Mouse (Mus musculus) liver, embryonic 16.5 days (tissue): Measurements from ENCODE around the gene Ppp1r7. TPM values are rescaled to one million over a fixed set of nuclear protein-coding genes. Genes with fewer than 3 reads are reported as not detected.

Experiments
- ATAC-seq: fragments of 200-750 bp; cut with Nextera tagmentation; 2 replicates; pipeline ENCODE4 v1.8.0; 2017; ENCODE audit warnings: low read depth, mild to moderate bottlenecking, moderate number of reproducible peaks, moderate library complexity
- H3K27ac ChIP-seq: fragments of 300-500 bp; sonication (generic); 2 replicates; pipeline ENCODE4 v1.5.1; 2014; ENCODE audit warnings: mild to moderate bottlenecking, low read length
- H3K27me3 ChIP-seq: fragments of 300-500 bp; sonication (generic); 2 replicates; pipeline ENCODE4 v1.6.1; 2014; ENCODE audit warnings: low read depth, low read length, mixed read lengths; ENCODE audit not compliant: control insufficient read depth, insufficient read depth
- H3K36me3 ChIP-seq: fragments of 300-500 bp; sonication (generic); 2 replicates; pipeline ENCODE4 v1.6.1; 2014; ENCODE audit warnings: mild to moderate bottlenecking; ENCODE audit not compliant: control insufficient read depth, insufficient read depth
- H3K4me1 ChIP-seq: fragments of 300-500 bp; sonication (generic); 2 replicates; pipeline ENCODE4 v1.6.1; 2014; ENCODE audit warnings: low read depth, low read length, mixed read lengths; ENCODE audit not compliant: control insufficient read depth
- H3K4me2 ChIP-seq: fragments of 300-500 bp; sonication (generic); 2 replicates; pipeline ENCODE4 v1.6.1; 2014; ENCODE audit warnings: low read depth, low read length, mixed read lengths
- H3K4me3 ChIP-seq: fragments of 300-500 bp; sonication (generic); 2 replicates; pipeline ENCODE4 v1.5.1; 2014; ENCODE audit warnings: low read depth, mild to moderate bottlenecking, low read length
- H3K9ac ChIP-seq: fragments of 300-500 bp; sonication (generic); 2 replicates; pipeline ENCODE4 v1.6.1; 2014; ENCODE audit warnings: low read depth, low read length
- H3K9me3 ChIP-seq: fragments of 300-500 bp; sonication (generic); replicated peaks from 2 replicates; pipeline ENCODE4 v1.6.1; 2016; ENCODE audit warnings: low read length; ENCODE audit not compliant: control insufficient read depth
- WGBS: fragments of 180-500 bp; shearing (Covaris S2); extraction: QIAGEN DNeasy Blood & Tissue Kit; methylation state at CpG from one replicate; pipeline ENCODE4 v1.1.7; 2014; ENCODE audit not compliant: insufficient replicate concordance; 5-methylcytosine and 5-hydroxymethylcytosine counted together
- polyA plus RNA-seq: library from polyadenylated mRNA; unstranded; fragments of >200 nt; fragmentation: Nextera tagmentation; extraction: Ambion mirVana; gene quantifications from 2 replicates; pipeline ENCODE4 v1.2.1, GENCODE M21; 2015

Gene Ppp1r7
- polyA plus RNA-seq, 1 experiment from 2014 or later: 29.4 TPM

DNA sequence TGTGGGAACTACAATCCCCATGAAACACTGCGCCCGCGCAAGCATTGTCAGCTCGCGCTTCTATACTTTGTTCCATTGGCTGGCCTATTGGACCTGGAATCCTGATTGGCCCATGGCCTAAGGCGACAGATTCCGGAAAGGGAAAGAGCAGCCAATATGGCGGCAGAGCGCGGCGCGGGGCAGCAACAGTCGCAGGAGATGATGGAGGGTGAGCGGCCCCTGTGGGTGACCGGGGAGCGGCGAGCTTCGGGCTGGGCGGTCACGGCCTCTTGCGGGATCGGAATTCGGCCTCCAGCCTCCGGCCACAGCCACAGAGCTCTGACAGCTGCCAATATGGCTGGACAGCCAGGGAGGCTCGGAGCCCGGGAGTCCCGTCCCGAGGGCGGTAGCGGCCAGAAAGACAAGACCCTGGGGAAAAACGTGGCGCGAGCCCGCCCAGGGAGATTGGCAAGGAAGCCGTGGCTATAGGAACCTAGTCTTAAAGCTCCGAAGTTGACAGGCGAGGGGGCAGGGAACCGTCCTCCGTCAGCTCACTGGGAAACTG lies 922 bp downstream of the Ppp1r7 start:
- peak overlapping the region; percentile 99 for H3K4me3 ChIP-seq
- H3K36me3 ChIP-seq: peaks cover 5% of the 10 kb centered on the region; the same call in 1 of the 2 replicates
- peaks cover 13% of the 10 kb centered on the region for H3K4me1 ChIP-seq
- peak overlapping the region; percentile 94 for H3K4me2 ChIP-seq
- no peaks in the 10 kb centered on the region for H3K9me3 ChIP-seq
- H3K27me3 ChIP-seq: no peaks in the 10 kb centered on the region
- peak; percentile 90 for ATAC-seq
- WGBS: under 1% methylated on average over 39 of the region's 39 CpGs
- H3K9ac ChIP-seq: peak overlapping the region; percentile 91
- peak overlapping the region; percentile 67 for H3K27ac ChIP-seq

GRCm38 (mm10) chr1:93347176-93347575 lies 4.5 kb downstream of the Ppp1r7 start:
- H3K9ac ChIP-seq: no peak overlapping the region
- WGBS: 88% methylated on average over 5 of the region's 5 CpGs
- no peak overlapping the region for H3K4me3 ChIP-seq
- H3K36me3 ChIP-seq: peaks cover 20% of the 10 kb centered on the region
- H3K4me1 ChIP-seq: peaks cover 7% of the 10 kb centered on the region
- no peak overlapping the region for H3K4me2 ChIP-seq
- no peak for ATAC-seq
- H3K27ac ChIP-seq: no peak overlapping the region
- no peaks in the 10 kb centered on the region for H3K9me3 ChIP-seq
- H3K27me3 ChIP-seq: no peaks in the 10 kb centered on the region

- Histone ChIP-seq H3K36me3 (peaks cover 36% of the 10 kb centered on the region), H3K4me2 (no peak overlapping the region), H3K4me3 (no peak overlapping the region), H3K27me3 (no peaks in the 10 kb centered on the region), H3K4me1 (peaks cover under 1% of the 10 kb centered on the region), H3K9ac (no peak overlapping the region), H3K27ac (no peak overlapping the region), H3K9me3 (no peaks in the 10 kb centered on the region)
- no peak for ATAC-seq
- WGBS: 87% methylated on average over 4 of the region's 4 CpGs
These were observed 7.0 kb downstream of the Ppp1r7 start for GRCm38 (mm10) chr1:93349701-93350100.

- Histone ChIP-seq H3K27ac (no peak overlapping the region), H3K27me3 (no peaks in the 10 kb centered on the region), H3K4me2 (no peak overlapping the region), H3K9me3 (no peaks in the 10 kb centered on the region), H3K4me1 (no peaks in the 10 kb centered on the region), H3K4me3 (no peak overlapping the region), H3K9ac (no peak overlapping the region), H3K36me3 (peaks cover 39% of the 10 kb centered on the region)
- ATAC-seq: no peak
- WGBS: 81% methylated on average over 2 of the region's 2 CpGs
These were observed 10.1 kb downstream of the Ppp1r7 start for GRCm38 (mm10) chr1:93352724-93353123.

DNA sequence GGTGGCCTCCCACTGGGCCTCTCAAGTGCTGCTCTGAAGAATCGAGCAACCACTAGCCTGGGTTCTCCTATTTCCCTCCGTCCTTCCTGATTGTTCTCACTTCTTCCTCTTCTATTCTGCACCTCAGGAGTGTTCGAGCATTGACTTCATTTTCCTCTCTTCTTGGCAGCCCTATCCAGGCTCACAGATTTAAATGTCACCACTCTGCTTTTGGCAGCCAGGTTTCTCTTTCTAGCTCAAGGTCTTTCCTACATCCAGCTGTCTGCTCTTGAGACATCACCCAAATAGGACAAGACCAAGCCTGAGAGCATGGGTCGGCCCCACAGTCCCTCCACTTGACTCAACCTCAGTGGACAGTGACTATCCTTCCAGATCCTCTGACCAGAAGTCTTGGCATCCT lies 20.0 kb downstream of the Ppp1r7 start:
- Histone ChIP-seq H3K4me3 (no peak overlapping the region), H3K36me3 (peaks cover 39% of the 10 kb centered on the region), H3K4me2 (no peak overlapping the region), H3K4me1 (no peaks in the 10 kb centered on the region), H3K9ac (no peak overlapping the region), H3K9me3 (no peaks in the 10 kb centered on the region), H3K27me3 (no peaks in the 10 kb centered on the region), H3K27ac (no peak overlapping the region)
- ATAC-seq: no peak
- 72% methylated on average over 4 of the region's 4 CpGs for WGBS

GRCm38 (mm10) chr1:93365641-93366040 lies 23.0 kb downstream of the Ppp1r7 start:
- H3K4me3 ChIP-seq: no peak overlapping the region
- H3K4me1 ChIP-seq: no peaks in the 10 kb centered on the region
- no peak for ATAC-seq
- H3K27ac ChIP-seq: no peak overlapping the region
- peaks cover 30% of the 10 kb centered on the region for H3K36me3 ChIP-seq
- H3K27me3 ChIP-seq: no peaks in the 10 kb centered on the region
- 67% methylated on average over 6 of the region's 6 CpGs for WGBS
- H3K9me3 ChIP-seq: no peaks in the 10 kb centered on the region
- H3K9ac ChIP-seq: no peak overlapping the region
- H3K4me2 ChIP-seq: no peak overlapping the region

DNA sequence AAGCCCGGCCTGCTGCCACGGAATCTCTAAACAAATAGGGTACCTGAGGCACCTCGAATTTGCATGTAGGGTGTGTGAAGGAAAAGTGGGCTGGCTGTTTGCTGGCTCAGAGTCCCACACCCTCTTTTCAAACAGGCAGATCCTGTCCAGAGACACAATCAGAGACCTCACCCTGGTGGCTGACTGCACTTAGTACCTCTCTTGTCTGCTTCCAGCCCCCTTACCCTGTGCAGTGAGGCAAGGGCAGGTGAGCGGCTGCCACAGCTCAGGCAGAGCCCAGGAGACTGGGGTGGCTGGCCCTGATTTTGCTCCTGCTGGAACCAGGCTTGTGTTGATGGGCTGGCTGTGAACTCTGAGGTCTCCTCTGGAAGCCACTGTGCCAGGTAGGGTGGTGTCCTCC lies 31.0 kb downstream of the Ppp1r7 start, which contains the start of gene Ano7:
Gene Ano7 (plus strand): TSS at position 266 of the 400 bp plus-strand sequence.
- 57% methylated on average over 4 of the region's 4 CpGs for WGBS
- Histone ChIP-seq H3K36me3 (no peaks in the 10 kb centered on the region), H3K9ac (no peak within 1 kb of the TSS), H3K27ac (no peak within 1 kb of the TSS), H3K4me2 (no peak within 1 kb of the TSS), H3K4me1 (no peaks in the 10 kb centered on the region), H3K4me3 (no peak within 1 kb of the TSS), H3K27me3 (no peaks in the 10 kb centered on the region), H3K9me3 (no peaks in the 10 kb centered on the region)
- ATAC-seq: no peak

GRCm38 (mm10) chr1:93377307-93377706 lies 34.7 kb downstream of the Ppp1r7 start:
- Histone ChIP-seq H3K9me3 (no peaks in the 10 kb centered on the region), H3K4me1 (no peaks in the 10 kb centered on the region), H3K4me2 (no peak overlapping the region), H3K9ac (no peak overlapping the region), H3K36me3 (no peaks in the 10 kb centered on the region), H3K27ac (no peak overlapping the region), H3K4me3 (no peak overlapping the region), H3K27me3 (no peaks in the 10 kb centered on the region)
- 17% methylated on average over 5 of the region's 5 CpGs for WGBS
- ATAC-seq: no peak

DNA sequence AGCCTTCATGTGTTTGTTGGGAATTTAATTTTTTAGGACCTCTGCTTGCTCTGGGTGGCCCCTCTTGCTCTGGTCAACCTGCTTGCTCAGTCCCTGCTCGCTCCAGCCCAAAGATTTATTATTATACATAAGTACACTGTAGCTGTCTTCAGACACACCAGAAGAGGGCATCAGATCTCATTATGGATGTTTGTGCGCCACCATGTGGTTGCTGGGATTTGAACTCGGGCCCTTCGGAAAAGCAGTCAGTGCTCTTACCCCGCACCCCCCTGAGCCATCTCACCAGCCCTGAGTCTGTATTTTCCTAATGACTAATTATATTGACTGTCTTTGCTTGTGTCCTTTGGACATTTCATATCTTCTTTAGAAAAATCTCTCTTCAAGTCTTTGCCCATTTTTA lies 36.5 kb downstream of the Ppp1r7 start:
- Histone ChIP-seq H3K9ac (no peak overlapping the region), H3K4me3 (no peak overlapping the region), H3K4me1 (no peaks in the 10 kb centered on the region), H3K4me2 (no peak overlapping the region), H3K27ac (no peak overlapping the region), H3K36me3 (no peaks in the 10 kb centered on the region), H3K27me3 (no peaks in the 10 kb centered on the region), H3K9me3 (no peaks in the 10 kb centered on the region)
- 59% methylated on average over 5 of the region's 5 CpGs for WGBS
- no peak for ATAC-seq
